Comparison of ENCODE assay signal across 29 mouse cellular contexts in the genomic region with DNA sequence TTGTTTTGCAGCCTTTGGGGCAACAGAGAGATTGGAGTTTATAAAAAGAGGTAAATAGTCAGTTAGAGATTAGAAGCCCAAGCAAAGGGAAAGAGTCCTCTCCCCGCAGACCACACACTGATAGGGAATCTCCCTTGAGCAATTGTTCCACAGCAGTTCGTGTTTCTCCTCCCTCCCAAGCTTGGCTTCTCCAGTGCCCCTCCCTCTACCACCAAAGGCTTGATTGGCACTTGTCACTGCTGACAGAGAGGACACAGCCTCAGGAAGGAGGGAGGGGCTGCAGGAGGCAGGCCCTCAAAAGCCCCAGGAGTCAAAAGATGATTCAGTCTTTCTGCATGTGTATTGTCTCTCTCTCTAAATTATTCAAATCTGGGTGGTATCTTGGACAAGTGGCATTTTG.
DNase-seq lines count a peak whose midpoint lies in the region; ATAC-seq and TF ChIP-seq lines count a peak whose summit lies in the region.
"Had no signal": no experiment of that assay in that cellular context is flagged by ENCODE, and none has a peak within 500 bp of the region (broad histone marks: within the 10 kb centered on the region; RNA-seq: fewer than 3 reads in every experiment).

No protein-coding gene starts in this region.

- no peak for ATAC-seq in forebrain, embryonic 11.5 days (replicated peaks; ENCODE audit: low FRiP score)
- no peak for ATAC-seq in midbrain, postnatal 0 days (ENCODE audit: low FRiP score)
- ATAC-seq in midbrain, embryonic 13.5 days = peak; percentile 45; the same call in 1 of the 2 replicates
- no peak for ATAC-seq in kidney, embryonic 14.5 days (ENCODE audit: low FRiP score, low TSS enrichment)
- ATAC-seq: CD4-positive, CD25-positive, alpha-beta regulatory T cell, adult 4 months; forebrain, embryonic 16.5 days; liver, postnatal 0 days had no signal

- peak overlapping the region; percentile 20; the same call in 1 of the 2 replicates for H3K27ac ChIP-seq in forebrain, embryonic 10.5 days
- H3K27ac ChIP-seq in forebrain, embryonic 11.5 days (ENCODE audit: low read depth, low read length) = no peak overlapping the region
- 0 out of 2 replicates have a peak overlapping the region, but pooled peaks have one; percentile 4 for H3K27ac ChIP-seq in midbrain, embryonic 10.5 days (replicated peaks)
- no peak overlapping the region for H3K27ac ChIP-seq in midbrain, postnatal 0 days (ENCODE audit: low read depth, low read length)
- H3K27ac ChIP-seq in midbrain, embryonic 13.5 days = no peak overlapping the region
- no peak overlapping the region for H3K27ac ChIP-seq in kidney, embryonic 14.5 days (ENCODE audit: low read depth, low read length)
- H3K27ac ChIP-seq: embryonic facial prominence, embryonic 12.5 days; hindbrain, embryonic 14.5 days; limb, embryonic 12.5 days; neural tube, embryonic 15.5 days had no signal

- no peaks in the 10 kb centered on the region for H3K9me3 ChIP-seq in forebrain, embryonic 10.5 days
- no peaks in the 10 kb centered on the region for H3K9me3 ChIP-seq in forebrain, embryonic 11.5 days (ENCODE audit: control insufficient read depth, low read length)
- H3K9me3 ChIP-seq in midbrain, embryonic 10.5 days (replicated peaks) = no peaks in the 10 kb centered on the region
- no peaks in the 10 kb centered on the region for H3K9me3 ChIP-seq in midbrain, postnatal 0 days (ENCODE audit: low read length)
- H3K9me3 ChIP-seq in midbrain, embryonic 13.5 days = no peaks in the 10 kb centered on the region
- H3K9me3 ChIP-seq in kidney, embryonic 14.5 days (ENCODE audit: control insufficient read depth, low read length) = no peaks in the 10 kb centered on the region
- H3K9me3 ChIP-seq: embryonic facial prominence, embryonic 12.5 days; heart, embryonic 12.5 days; limb, embryonic 12.5 days; neural tube, embryonic 15.5 days had no signal

- no peaks in the 10 kb centered on the region for H3K36me3 ChIP-seq in forebrain, embryonic 10.5 days (replicated peaks)
- H3K36me3 ChIP-seq in forebrain, embryonic 11.5 days (ENCODE audit: control insufficient read depth, insufficient read depth, low read length) = no peaks in the 10 kb centered on the region
- H3K36me3 ChIP-seq in midbrain, embryonic 10.5 days = no peaks in the 10 kb centered on the region
- H3K36me3 ChIP-seq in midbrain, postnatal 0 days (ENCODE audit: insufficient read depth, low read length) = no peaks in the 10 kb centered on the region
- no peaks in the 10 kb centered on the region for H3K36me3 ChIP-seq in midbrain, embryonic 13.5 days
- no peaks in the 10 kb centered on the region for H3K36me3 ChIP-seq in kidney, embryonic 14.5 days (ENCODE audit: control insufficient read depth, insufficient read depth, low read length)
- H3K36me3 ChIP-seq: embryonic facial prominence, embryonic 12.5 days; G1E; heart, embryonic 12.5 days; limb, embryonic 12.5 days; neural tube, embryonic 15.5 days had no signal

- 6% methylated on average over 2 of the region's 2 CpGs for WGBS in forebrain, embryonic 10.5 days
- WGBS in forebrain, embryonic 11.5 days = 0% methylated on average over 2 of the region's 2 CpGs
- WGBS in midbrain, embryonic 10.5 days = 3% methylated on average over 2 of the region's 2 CpGs
- 11% methylated on average over 2 of the region's 2 CpGs for WGBS in midbrain, postnatal 0 days
- WGBS in midbrain, embryonic 13.5 days = 0% methylated on average over 2 of the region's 2 CpGs
- WGBS in kidney, embryonic 14.5 days = 36% methylated on average over 2 of the region's 2 CpGs

- H3K9ac ChIP-seq in forebrain, embryonic 11.5 days (ENCODE audit: low read length) = no peak overlapping the region
- H3K9ac ChIP-seq in midbrain, postnatal 0 days (replicated peaks; ENCODE audit: low read length, poor library complexity, severe bottlenecking) = no peak overlapping the region
- 0 out of 2 replicates have a peak overlapping the region, but pooled peaks have one; percentile 20 for H3K9ac ChIP-seq in midbrain, embryonic 13.5 days (replicated peaks)
- no peak overlapping the region for H3K9ac ChIP-seq in kidney, embryonic 14.5 days (ENCODE audit: low read depth, low read length)
- H3K9ac ChIP-seq: embryonic facial prominence, embryonic 12.5 days; heart, embryonic 12.5 days; hindbrain, embryonic 14.5 days; limb, embryonic 12.5 days; liver, postnatal 0 days; neural tube, embryonic 15.5 days had no signal

- DNase-seq in forebrain, embryonic 10.5 days (ENCODE audit: extremely low spot score, low spot score) = no peak
- no peak for DNase-seq in forebrain, embryonic 11.5 days (ENCODE audit: low spot score)
- peak; percentile 73 for DNase-seq in midbrain, embryonic 10.5 days (ENCODE audit: low spot score)
- DNase-seq in midbrain, postnatal 0 days (ENCODE audit: low spot score) = no peak
- no peak for DNase-seq in urinary bladder, postnatal 14 days (ENCODE audit: low spot score)
- no peak for DNase-seq in urinary bladder, postnatal 36 days (ENCODE audit: low spot score in 2 of 2)
- DNase-seq: adrenal gland, postnatal 25 days; cerebellum, adult 9-10 months; gastrocnemius, postnatal 14 days; heart, adult 18-20 months; heart, postnatal 10 days; kidney, adult 8-10 months; kidney, postnatal 36 days; layer of hippocampus, postnatal 36 days; liver, postnatal 0 days; lung, postnatal 10 days; right cerebral cortex, postnatal 14 days; spleen, adult 18-20 months had no signal

- no peak overlapping the region for H3K4me3 ChIP-seq in forebrain, embryonic 10.5 days
- H3K4me3 ChIP-seq in forebrain, embryonic 11.5 days (ENCODE audit: low read depth, low read length) = no peak overlapping the region
- H3K4me3 ChIP-seq in midbrain, embryonic 10.5 days = no peak overlapping the region
- H3K4me3 ChIP-seq in midbrain, postnatal 0 days (ENCODE audit: low read depth, low read length) = no peak overlapping the region
- no peak overlapping the region for H3K4me3 ChIP-seq in midbrain, embryonic 13.5 days (replicated peaks)
- no peak overlapping the region for H3K4me3 ChIP-seq in kidney, embryonic 14.5 days (ENCODE audit: low read length)
- H3K4me3 ChIP-seq: embryonic facial prominence, embryonic 12.5 days; heart, embryonic 12.5 days; limb, embryonic 12.5 days; neural tube, embryonic 15.5 days had no signal

- TF ChIP-seq CTCF in midbrain, postnatal 0 days (IDR thresholded peaks at IDR 0.05) = no peak

- no peak overlapping the region for H3K4me2 ChIP-seq in forebrain, embryonic 11.5 days (ENCODE audit: low read depth, low read length, severe bottlenecking)
- H3K4me2 ChIP-seq in midbrain, postnatal 0 days (ENCODE audit: low read depth, low read length, poor library complexity, severe bottlenecking) = no peak overlapping the region
- H3K4me2 ChIP-seq in midbrain, embryonic 13.5 days (replicated peaks) = no peak overlapping the region
- no peak overlapping the region for H3K4me2 ChIP-seq in kidney, embryonic 14.5 days (replicated peaks; ENCODE audit: low read depth, low read length)
- H3K4me2 ChIP-seq: embryonic facial prominence, embryonic 12.5 days; heart, embryonic 12.5 days; hindbrain, embryonic 14.5 days; limb, embryonic 12.5 days; liver, embryonic 11.5 days; neural tube, embryonic 15.5 days had no signal

- peaks cover 11% of the 10 kb centered on the region for H3K27me3 ChIP-seq in forebrain, embryonic 10.5 days (ENCODE audit: poor library complexity, severe bottlenecking)
- H3K27me3 ChIP-seq in forebrain, embryonic 11.5 days (ENCODE audit: control insufficient read depth, insufficient read depth, low read length) = no peaks in the 10 kb centered on the region
- peaks cover 77% of the 10 kb centered on the region for H3K27me3 ChIP-seq in midbrain, embryonic 10.5 days (ENCODE audit: low read depth, poor library complexity, severe bottlenecking)
- H3K27me3 ChIP-seq in midbrain, postnatal 0 days (ENCODE audit: insufficient read depth, low read length) = no peaks in the 10 kb centered on the region
- H3K27me3 ChIP-seq in midbrain, embryonic 13.5 days = 0 out of 2 replicates have a peak, but pooled peaks cover 3% of the 10 kb centered on the region
- H3K27me3 ChIP-seq in kidney, embryonic 14.5 days (ENCODE audit: control insufficient read depth, insufficient read depth, low read length) = no peaks in the 10 kb centered on the region
- H3K27me3 ChIP-seq: embryonic facial prominence, embryonic 12.5 days; heart, embryonic 12.5 days; limb, embryonic 12.5 days; neural tube, embryonic 15.5 days had no signal

- H3K4me1 ChIP-seq in forebrain, embryonic 10.5 days = peaks cover 9% of the 10 kb centered on the region
- no peaks in the 10 kb centered on the region for H3K4me1 ChIP-seq in forebrain, embryonic 11.5 days (replicated peaks; ENCODE audit: control insufficient read depth, insufficient read depth, low read length)
- peaks cover 29% of the 10 kb centered on the region for H3K4me1 ChIP-seq in midbrain, embryonic 10.5 days
- no peaks in the 10 kb centered on the region for H3K4me1 ChIP-seq in midbrain, postnatal 0 days (ENCODE audit: insufficient read depth, low read length)
- peaks cover 8% of the 10 kb centered on the region for H3K4me1 ChIP-seq in midbrain, embryonic 13.5 days (replicated peaks)
- H3K4me1 ChIP-seq in kidney, embryonic 14.5 days (ENCODE audit: control insufficient read depth, insufficient read depth, low read length) = 0 out of 2 replicates have a peak, but pooled peaks cover 3% of the 10 kb centered on the region
- H3K4me1 ChIP-seq: embryonic facial prominence, embryonic 12.5 days; heart, embryonic 12.5 days; limb, embryonic 12.5 days; neural tube, embryonic 15.5 days had no signal

Comparison
In these comparisons a context has a peak if more than half of its experiments do, and no peak if none do; other contexts are left out.
1. H3K27ac ChIP-seq: peak in forebrain, embryonic 10.5 days (single experiment) and midbrain, embryonic 10.5 days (single experiment); none in forebrain, embryonic 11.5 days (single experiment), midbrain, postnatal 0 days (single experiment), midbrain, embryonic 13.5 days (single experiment) and kidney, embryonic 14.5 days (single experiment).